Mouse (Mus musculus) adrenal gland, adult 18-20 months (tissue): ENCODE results near the gene Gpr173. TPM values are rescaled to one million over a fixed set of nuclear protein-coding genes. Genes with fewer than 3 reads are reported as not detected.

Source experiments
- DNase-seq, 2 experiments: peaks; one replicate each; pipeline ENCODE4 v3.0.0; 2021 to 2022; ENCODE audit warnings: low spot score in 2 of 2
- total RNA-seq, 2 experiments: library from RNA; stranded (reverse); gene quantifications; 1 replicate in 1 of 2; 2 replicates in 1 of 2; pipeline ENCODE4 v1.2.3; 2021

The Gpr173 gene
- total RNA-seq, 2 experiments from 2014 or later: 1.1 to 1.5 TPM

GRCm38 (mm10) chrX:152306224-152306623, 62.3 kb downstream of the Gpr173 start:
- DNase-seq: no peak

Other genes with a start within 250 kb of the Gpr173 start
- gene Iqsec2, start 224.4 kb downstream of the Gpr173 start, total RNA-seq: 10 to 100 TPM; 28.8 to 37.8 TPM
- gene Kdm5c, start 135.7 kb downstream of the Gpr173 start, total RNA-seq: 10 to 100 TPM; 59.1 to 94.0 TPM
- gene Kantr, start 41.2 kb downstream of the Gpr173 start, total RNA-seq: 1 to 10 TPM; 8.9 to 9.1 TPM
- 10 to 100 TPM; 47.9 to 52.8 TPM for gene Tspyl2, start 26.3 kb downstream of the Gpr173 start, total RNA-seq
- not detected for gene Cldn34a, start 194.6 kb upstream of the Gpr173 start, total RNA-seq